Mouse (Mus musculus) kidney, postnatal 36 days (tissue): ENCODE results near the gene Pou6f1.
A peak's percentile ranks its signal among the peaks of the same experiment; 100 is the strongest.

Experiments used
- DNase-seq, 2 experiments: peaks; one replicate each; pipeline ENCODE4 v3.0.0; 2021 to 2022; ENCODE audit warnings: mixed read lengths in 2 of 2

The Pou6f1 gene

DNA sequence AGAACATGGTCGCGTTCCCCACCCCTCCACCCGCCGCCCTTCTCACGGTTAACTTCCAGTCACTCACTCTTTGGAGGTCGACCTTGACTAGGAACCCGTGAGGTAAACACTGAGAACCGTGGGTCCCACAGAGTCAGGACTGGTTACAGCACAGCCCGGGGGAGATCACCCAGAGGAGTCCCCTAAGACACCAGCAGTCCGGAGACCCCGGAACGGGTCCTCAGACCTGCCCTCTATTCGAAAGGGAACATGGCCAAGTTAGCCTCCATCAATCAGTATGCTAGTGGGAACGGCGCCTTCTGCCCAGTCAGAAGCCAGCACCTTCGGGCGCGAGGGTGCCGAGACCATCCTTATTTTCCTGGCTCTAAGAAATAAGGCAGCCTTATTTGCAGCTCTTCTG, 16.4 kb upstream of the Pou6f1 start:
- DNase-seq: no peak

DNA sequence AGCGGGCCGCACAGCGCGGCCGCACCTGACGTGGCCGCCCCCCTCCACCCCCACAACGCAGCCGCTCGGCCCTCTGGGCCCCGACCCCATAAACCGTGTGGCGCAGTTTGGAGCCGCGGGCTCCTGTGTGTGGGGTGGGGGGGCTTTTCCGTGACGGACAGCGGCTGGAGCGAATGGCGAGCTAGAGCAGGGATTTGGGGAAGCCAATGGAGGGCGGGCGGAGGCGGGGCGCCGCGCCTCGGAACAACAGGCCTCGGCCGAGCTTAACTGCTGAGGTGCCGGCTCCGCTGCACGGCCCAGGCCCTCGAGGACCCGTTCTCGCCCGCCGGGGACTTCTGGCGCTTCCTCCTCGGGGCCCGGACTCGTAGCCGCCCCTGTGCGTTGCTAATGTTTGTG, 16.0 kb upstream of the Pou6f1 start:
- peak; percentile 94 to 97 for DNase-seq

DNA sequence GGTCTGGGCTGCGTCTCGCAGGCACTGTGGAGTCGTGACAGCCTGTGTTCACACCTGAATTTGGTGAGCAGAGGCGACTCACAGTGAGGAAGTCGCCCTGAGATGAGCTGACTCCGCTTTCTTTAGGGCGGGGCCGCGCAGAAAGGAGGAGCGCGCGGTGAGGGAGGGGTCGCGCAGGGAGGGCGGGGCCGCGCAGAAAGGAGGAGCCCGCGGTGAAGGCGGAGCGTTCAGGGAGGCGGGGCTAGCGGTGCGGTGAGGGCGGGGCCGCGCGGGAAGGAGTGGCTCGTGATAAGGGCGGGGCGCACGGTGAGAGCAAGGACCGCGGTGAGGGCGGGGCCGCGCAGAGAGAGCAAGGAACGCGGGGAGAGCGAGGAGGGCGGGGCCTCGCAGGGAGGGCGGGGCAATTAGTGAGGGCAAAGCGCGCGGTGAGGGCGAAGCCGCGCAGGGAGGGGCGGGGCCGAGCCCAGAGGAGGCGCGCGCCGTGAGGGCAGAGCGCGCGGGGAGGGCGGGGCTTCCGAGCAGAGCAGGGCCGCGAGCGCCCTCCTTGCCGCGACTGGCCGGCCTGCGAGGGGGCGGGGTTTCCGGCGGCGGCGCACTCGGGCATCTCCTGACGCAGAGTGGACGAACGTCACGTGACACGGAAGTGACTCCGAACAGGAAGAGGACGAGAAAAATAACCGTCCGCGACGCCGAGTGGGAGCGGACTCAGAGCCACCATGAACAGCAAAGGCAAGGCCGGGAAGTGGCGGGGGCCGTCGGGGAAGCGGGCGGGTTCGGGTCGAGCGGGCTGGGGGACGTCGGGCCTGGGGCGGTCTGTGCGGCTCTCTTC, 15.4 kb upstream of the Pou6f1 start, which contains the start of gene Dazap2:
Gene Dazap2 (plus strand): TSS at position 354 of the 829 bp plus-strand sequence.
- DNase-seq: peak; percentile 98 to 100

DNA sequence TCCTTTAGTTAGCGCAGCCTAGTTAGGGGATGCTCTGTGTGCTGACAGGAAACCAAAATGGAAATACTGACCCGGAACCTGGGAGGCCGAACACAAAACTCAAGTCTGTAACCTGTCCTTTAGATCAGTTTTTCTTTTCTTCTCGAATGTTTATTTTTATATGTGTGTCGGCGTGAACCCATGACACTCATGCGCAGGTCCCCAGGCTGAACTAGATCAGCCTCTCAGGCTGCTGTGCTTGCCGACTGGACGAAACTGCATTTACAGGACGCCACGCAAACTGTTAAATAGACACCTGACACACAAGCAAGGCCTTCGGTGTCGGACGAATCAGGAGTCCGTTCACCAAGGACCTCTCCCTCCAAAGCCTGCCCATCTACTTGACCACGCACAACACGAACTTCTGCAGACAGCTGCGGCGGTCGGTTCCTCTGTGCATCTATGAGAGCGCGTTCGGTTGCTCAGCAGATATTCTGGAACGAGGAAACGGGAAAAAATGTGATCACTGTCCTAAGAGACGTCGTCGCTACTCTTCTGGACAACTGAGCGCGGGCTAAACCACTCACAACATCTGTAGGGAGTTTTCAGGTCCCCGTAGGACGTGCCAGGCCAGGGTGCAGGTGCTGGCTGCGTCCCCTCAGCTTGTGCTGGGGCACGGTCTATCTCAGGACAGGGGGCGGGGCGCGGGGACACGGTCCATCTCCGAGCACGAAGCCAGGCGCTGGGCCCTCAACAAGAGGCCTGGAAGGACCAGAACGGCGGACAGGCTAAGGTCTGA, 14.6 kb upstream of the Pou6f1 start:
- DNase-seq: no peak

DNA sequence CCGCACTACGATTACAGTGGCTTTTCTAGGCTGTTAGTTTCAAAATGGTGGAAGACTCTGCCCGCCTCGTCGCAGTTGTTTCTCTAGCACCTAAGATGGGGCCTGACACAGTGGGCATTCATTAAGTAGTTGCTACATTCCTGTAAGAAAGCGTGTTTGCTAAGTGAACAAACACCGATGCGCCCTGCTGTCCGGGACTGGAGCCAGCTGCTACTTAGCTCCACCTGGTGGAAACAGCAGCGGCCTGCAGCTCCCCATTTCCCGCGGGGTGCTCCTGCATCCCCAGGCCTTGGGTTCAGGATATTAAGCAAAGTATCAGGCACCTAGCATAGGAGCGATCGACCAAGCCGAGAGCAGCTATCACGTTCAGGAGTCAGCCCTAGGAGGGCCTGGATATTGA, 13.8 kb upstream of the Pou6f1 start:
- peak; percentile 72 to 84 for DNase-seq

DNA sequence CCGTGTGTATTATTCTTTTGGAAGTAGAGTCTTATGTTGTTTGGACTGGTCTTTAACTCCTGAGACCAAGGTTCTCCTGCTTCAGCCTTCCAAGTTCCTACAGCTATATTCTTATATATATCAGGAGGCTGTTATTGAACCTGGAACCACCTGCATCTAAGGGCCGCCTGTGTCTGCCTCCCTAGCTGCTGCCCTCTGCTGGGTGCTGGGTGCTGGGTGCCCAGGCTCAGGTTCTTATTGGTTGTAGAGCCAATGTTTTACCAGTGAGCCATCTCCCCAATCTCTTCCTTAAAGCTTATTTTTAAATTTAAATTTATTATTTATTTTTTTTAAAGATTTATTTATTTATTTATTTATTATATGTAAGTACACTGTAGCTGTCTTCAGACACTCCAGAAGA, 12.6 kb upstream of the Pou6f1 start:
- peak in 1 of 2 experiments; percentile 77 for DNase-seq

DNA sequence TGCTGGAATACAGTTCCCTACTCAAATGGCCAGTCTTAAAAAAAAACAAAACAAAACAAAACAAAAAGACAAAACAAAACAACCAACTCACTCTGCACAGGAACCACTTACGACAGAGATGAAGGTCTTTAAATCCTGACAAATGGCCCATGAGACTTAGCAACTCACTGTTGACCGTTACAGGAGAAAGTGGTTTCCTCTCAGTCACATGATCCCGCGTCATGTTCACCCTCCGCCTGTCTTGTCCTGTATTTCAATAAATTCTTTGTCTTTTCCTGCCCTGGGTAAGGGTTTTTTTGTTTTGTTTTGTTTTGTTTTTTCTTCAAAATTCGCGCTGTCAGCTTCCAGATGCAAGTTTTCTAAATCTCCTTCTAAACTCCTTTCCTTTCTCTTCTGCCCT, 12.2 kb upstream of the Pou6f1 start:
- no peak for DNase-seq

DNA sequence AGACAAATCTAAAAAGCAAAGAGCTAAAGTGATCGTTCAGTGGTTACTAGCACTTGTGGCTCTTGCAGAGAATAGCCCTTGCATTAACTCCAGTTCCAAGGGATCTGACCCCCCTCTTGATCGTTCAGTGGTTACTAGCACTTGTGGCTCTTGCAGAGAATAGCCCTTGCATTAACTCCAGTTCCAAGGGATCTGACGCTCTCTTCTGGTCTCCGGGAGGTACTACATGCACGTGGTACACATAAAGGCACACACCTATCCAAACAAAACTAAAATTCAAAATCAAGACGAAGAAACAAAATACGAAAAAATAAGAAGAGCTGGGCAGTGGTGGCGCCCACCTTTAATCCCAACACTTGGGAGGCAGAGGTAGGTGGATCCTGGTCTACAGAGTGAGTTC, 6.9 kb upstream of the Pou6f1 start:
- peak in 1 of 2 experiments; percentile 68 for DNase-seq

DNA sequence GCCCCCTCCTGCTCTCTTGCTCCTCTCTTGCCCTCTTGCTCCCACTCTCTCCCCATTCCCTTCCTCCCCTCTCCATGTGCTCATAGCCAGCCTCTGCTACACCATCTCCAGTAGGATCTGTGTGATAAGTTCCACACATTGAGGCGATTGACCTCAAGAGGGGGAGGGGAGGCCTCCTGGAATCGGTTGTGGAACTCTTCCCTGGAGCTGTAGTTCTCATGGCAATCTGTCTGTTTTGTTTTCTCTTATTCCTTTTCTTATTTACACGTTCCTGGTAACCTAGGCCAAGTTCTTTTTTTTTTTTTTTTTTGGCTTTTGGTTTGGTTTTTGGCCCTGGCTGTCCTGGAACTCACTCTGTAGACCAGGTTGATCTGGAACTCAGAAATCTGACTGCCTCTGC, 1.9 kb upstream of the Pou6f1 start:
- DNase-seq: peak in 1 of 2 experiments; percentile 50

DNA sequence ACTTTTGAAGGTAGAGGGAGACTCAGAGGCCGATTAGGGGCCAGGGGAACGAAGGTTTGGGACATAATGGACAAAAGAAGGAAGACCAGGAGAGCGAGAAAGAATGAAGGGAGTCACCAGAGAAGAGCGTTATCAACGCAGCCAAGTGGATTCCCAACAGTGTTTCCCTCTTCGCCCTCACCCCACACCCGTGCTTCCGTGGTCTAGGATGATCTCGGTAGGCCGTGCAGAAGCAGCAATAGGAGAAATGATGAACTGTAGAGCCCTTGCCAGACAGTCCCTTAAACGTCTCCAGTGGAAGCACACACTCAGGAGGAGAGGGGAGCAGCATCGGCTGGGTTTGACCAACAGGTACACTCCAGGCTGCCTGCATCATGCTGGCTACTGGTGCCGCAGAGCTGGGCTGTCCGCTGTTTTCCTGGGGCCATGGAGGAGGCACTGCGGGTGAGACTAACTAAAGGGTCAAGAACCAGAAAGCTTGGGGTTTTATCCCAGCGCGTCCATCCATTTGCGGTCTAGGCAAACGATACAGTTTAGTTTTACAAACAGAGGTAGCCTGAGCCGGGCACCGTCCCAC, 1.0 kb upstream of the Pou6f1 start:
- peak in 1 of 2 experiments; percentile 51 for DNase-seq

DNA sequence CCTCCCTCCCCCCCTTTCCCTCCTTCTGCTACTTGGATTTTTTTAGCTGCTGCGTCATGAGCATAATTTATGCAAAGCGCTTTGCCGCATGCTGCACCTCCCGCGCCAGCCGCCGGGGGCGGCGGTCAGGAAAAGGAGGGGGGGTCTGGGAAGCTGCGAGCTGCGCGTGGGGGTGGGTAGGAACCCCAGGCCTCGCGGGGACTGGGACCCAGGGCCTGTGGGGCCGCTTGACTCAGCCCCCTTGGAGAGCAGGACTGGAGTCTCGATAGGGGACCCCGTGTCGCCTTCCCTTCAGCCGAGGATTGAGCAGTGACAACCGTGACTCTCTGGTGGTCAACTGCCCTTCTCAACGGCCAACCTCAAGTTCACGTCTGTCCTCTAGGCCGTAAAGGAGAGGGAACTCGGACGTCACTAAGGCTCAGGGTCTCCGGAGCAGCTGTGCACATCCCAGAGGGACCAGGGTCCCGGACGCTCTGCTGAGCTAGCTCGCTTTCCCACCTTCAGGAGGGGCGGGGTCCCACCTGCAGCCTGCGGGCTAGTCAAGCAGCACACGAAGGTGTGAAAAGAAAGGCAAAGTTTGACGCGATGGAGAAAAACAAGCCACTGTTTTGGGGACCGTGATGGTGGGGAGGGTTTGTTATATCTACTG, 387 bp upstream of the Pou6f1 start:
- DNase-seq: peak; percentile 85 to 89

DNA sequence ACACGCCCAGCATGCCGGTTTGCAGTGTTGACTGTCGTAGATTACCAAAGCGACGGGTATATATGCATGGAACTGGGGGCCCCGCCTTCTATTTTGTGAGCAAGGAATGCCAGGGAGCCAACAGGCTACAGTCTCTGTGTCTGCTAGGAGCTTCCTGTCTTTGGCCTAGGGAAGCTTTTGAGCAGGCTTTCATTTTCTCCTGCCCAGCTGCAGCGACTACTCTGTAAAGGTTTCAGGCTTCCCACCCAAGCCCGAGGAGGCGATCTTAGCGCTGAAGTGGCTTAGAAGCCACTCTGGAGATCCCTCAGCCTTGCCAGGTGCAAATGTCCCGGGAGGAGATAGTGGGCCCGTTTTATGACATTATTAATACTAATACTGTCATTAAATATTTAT, 905 bp downstream of the Pou6f1 start:
- peak; percentile 63 to 74 for DNase-seq

DNA sequence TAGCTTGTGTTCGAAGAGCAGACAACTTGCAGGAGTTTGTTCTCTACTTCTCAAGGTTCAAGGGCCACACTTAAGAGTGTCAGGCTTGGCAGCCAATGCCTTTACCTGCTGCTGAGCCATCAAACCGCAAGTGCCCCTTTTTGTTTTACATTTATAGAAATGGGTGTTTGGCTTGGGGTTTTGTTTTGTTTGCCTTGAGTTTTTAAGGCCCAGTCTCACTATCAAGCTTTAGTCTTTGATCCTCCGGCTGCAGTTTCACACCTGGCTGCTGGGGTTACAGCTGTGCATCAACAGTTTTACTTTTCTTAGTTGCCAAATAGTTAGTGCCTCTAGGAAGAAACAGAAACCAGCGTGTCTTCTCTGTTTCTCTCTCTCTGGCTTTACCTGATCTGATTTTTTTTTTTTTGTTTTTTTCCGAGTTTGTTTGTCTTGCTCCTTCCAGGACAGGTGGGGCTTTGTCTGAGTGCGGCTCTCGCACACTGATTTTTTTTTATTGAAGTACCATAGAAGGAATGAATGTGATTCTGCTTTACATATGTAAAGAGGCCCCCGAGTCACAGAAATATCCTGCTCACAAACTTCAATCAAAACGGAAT, 1.4 kb downstream of the Pou6f1 start:
- peak in 1 of 2 experiments; percentile 53 for DNase-seq

DNA sequence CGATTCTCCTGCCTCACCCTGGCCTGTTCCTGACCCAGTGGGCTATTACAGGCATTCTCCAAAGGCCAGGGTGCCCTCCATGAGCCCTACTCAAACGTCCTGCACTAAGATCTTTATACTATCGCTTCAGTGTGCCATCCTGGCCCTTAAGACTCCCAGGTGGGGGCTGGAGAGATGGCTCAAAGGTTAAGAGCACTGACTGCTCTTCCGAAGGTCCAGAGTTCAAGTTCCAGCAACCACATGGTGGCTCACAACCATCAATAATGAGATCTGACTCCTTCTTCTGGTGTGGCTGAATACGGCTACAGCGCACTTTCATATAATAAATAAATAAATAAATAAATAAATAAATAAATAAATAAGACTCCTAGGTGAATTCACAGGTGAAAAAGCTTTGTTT, 7.0 kb downstream of the Pou6f1 start:
- DNase-seq: peak in 1 of 2 experiments; percentile 54

DNA sequence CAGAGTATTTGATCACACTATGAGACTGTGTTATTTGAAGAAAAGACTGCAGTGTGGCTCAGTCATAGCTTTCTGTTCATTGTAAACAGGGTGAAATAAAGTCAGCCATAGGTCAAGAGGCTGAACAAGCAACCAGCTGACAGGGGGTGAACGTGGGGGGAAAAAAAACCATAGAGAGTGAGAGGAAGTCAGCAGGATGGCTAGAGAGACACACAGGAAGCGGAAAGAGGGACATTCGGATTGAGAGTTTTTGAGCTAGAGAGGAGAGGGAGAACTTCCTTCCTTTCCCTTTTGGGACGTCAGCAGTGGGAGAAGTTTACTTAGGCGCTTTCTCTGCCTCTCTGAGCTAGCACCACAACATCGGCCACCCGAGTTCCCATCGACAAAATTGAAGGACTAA, 9.3 kb downstream of the Pou6f1 start:
- no peak for DNase-seq

DNA sequence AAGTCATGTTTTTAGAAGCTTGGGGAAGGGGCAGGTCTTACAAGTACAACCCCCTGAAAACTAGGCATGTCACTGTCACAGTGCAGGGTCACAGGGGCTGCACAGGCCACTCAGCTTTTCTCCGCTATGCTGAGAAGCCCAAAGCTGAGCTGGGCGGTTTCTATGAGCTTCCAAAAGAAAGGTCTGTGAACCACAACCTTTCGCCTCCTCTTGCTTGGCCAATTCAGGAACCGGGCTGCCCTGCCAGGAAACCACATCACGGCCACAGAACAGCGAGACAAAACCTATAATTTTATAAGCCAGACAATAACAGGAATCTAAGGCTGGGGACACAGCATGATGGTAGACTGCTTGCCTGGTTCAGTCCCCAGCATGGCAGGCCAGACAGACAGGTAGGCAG, 11.5 kb downstream of the Pou6f1 start:
- peak; percentile 50 to 54 for DNase-seq

DNA sequence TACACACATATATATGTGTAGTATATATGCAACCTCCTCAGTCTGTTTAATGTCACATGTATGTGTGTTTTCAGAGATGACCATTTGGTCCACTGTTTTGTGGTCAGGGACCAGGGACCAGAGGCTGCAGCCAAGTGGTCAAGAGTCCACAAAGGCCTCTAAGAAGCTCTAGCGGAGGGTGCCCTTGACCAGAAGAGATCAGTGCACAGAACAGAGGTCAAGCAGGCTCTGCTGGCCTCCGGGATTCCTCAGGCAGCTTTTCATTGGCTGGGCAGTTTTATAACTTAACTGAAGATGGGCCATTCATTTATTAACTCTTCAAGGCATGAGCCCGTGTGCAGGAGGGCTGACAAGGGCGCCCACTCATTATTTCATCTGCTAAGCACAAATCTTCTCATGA, 12.6 kb downstream of the Pou6f1 start:
- DNase-seq: peak; percentile 78 to 90

DNA sequence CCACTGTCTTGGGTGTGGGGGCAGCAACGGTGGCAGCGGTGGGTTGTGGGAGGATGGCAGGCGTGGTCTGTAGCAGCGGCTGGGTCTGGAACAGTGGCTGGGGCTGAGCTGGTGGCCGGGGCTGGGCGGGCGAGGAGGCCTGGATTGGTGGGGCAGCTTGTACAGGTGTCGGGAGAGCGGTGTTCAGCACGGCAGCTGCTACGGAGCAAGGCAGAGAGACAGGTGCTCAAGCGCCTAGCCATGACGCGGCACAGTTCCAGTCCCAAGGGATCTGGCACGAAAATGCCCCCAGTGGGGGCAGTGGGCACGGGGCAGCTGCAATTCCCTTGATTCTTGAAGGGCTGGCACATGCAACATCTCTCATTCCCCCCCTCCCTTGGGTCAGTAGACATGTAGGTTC, 13.9 kb downstream of the Pou6f1 start:
- no peak for DNase-seq

DNA sequence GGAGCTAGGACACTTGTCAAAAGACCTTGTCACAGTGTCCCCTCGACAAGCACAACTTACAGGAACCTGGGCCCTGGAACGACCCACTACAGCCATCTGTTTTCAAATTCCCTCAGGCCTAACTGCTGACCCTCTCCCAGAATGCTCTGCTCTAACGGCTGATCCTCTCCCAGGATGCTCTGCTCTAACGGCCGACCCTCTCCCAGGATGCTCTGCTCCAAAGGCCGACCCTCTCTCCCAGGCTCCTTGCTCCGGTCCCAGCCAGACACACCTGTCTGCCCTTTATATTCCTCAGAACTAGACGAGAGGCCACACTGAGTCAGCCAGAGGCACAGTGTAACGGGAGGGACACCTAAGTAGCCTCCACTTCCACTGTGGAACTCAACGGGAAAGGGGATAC, 19.7 kb downstream of the Pou6f1 start:
- no peak for DNase-seq

DNA sequence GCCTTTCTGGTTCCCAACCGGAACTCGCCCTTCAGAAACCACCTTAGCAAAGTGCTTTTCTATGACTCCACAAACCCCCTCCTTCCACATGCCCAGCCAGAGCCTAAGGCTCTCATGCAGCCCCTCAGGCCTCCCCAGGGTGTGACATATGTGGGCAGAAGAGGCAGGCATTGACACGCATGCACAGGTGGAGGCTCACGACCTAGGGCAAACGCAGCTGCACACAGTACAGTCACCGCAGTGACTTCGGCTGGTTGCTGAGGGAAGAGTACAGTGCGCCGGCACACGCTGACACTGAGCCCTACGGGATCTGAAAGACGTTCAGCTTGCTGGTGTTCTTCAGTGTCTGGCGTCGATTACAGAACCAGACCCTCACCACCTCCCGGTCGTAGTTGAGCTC, 21.8 kb downstream of the Pou6f1 start:
- no peak for DNase-seq

DNA sequence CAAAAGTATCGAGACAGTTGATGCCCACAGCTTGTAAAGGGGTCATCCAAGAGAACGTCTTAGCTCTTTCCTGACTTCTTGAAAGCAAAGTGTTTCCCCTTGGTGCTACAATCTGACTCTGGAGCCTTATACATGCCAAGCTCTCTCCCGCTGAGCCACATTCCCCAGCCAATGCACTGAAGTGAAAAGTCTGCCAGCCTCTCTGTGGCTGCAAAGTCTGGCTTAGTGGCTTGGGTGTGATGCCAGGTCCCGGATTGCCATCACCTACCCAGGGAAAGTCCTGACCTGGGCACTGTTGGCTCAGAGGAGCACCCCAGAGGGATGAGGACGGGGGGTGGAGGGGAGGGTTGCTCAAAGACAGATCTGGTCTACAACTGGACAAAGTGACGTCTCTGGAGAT, 23.0 kb downstream of the Pou6f1 start:
- DNase-seq: peak in 1 of 2 experiments; percentile 53

DNA sequence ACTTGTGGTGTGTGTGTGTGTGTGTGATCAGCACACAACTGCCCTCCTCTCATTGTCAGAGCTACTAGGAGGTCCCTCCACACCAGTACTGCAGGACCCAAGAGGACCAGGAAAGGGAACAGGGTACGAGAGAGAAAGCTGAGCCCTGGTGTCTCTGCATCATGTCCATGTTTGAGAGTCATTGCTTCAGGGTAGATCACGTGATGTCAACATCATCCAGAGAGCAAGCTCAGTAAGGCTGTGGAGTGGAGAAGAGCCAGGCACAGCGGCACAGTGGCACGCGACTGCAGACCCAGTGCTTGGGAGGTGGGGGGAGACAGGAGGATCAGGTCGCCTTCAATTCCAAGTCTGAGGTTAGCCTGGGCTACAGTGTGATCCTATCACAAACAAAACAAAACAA, 23.4 kb downstream of the Pou6f1 start:
- no peak for DNase-seq

DNA sequence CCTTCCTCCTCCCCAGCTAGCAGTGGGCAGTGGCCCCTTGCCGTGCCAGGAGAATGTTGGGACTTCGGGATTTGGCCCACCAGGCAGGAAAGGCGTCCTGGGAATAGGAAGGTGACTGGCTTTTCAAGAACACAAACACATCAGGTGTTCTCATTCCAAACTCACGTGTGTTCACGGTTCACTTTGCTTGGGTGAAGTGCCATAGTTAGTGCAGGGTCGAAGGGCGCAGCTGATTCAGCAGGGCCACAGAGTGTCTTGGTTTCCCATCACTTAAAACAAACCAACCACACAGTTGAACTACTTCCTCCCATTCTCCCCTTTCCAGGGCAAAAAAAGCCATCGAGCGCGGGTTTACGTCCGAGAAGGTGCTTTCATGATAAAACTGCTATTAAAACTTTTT, 24.4 kb downstream of the Pou6f1 start:
- peak; percentile 82 to 87 for DNase-seq
